Mouse (Mus musculus) embryonic facial prominence, embryonic 13.5 days (tissue): ENCODE measurements around the gene Adrb1. TPM values are rescaled to one million over a fixed set of nuclear protein-coding genes. Genes with fewer than 3 reads are reported as not detected.

Experiments
- ATAC-seq: fragments of 200-750 bp; cut with Nextera tagmentation; 2 replicates; pipeline ENCODE4 v1.8.0; 2017; ENCODE audit warnings: low read depth; ENCODE audit not compliant: insufficient number of reproducible peaks, insufficient read depth, low FRiP score, low TSS enrichment
- H3K27ac ChIP-seq: fragments of 300-500 bp; sonication (generic); 2 replicates; pipeline ENCODE4 v1.5.1; 2015; ENCODE audit warnings: moderate library complexity, mild to moderate bottlenecking, inconsistent platforms
- H3K27me3 ChIP-seq: fragments of 300-500 bp; sonication (generic); 2 replicates; pipeline ENCODE4 v1.6.1; 2015; ENCODE audit warnings: mild to moderate bottlenecking, inconsistent platforms
- H3K36me3 ChIP-seq: fragments of 300-500 bp; sonication (generic); 2 replicates; pipeline ENCODE4 v1.6.1; 2015; ENCODE audit warnings: mild to moderate bottlenecking, inconsistent platforms
- H3K4me1 ChIP-seq: fragments of 300-500 bp; sonication (generic); 2 replicates; pipeline ENCODE4 v1.6.1; 2015; ENCODE audit warnings: inconsistent platforms
- H3K4me2 ChIP-seq: fragments of 300-500 bp; sonication (generic); 2 replicates; pipeline ENCODE4 v1.6.1; 2015; ENCODE audit warnings: moderate library complexity, mild to moderate bottlenecking, inconsistent platforms
- H3K4me3 ChIP-seq: fragments of 300-500 bp; sonication (generic); 2 replicates; pipeline ENCODE4 v1.5.1; 2015; ENCODE audit warnings: mild to moderate bottlenecking, inconsistent platforms
- H3K9ac ChIP-seq: fragments of 300-500 bp; sonication (generic); 2 replicates; pipeline ENCODE4 v1.6.1; 2015; ENCODE audit warnings: mild to moderate bottlenecking, inconsistent platforms
- H3K9me3 ChIP-seq: fragments of 300-500 bp; sonication (generic); 2 replicates; pipeline ENCODE4 v1.6.1; 2016; ENCODE audit warnings: inconsistent platforms
- WGBS: fragments of 180-500 bp; shearing (Covaris S2); methylation state at CpG from one replicate; pipeline ENCODE4 v1.1.7; 2015; ENCODE audit warnings: mixed read lengths; 5-methylcytosine and 5-hydroxymethylcytosine counted together
- polyA plus RNA-seq: library from polyadenylated mRNA; unstranded; fragments of >200 nt; fragmentation: Nextera tagmentation; extraction: Ambion mirVana; gene quantifications from 2 replicates; pipeline ENCODE4 v1.2.1, GENCODE M21; 2015

Gene Adrb1
- polyA plus RNA-seq, 1 experiment from 2014 or later: 1.8 TPM

DNA sequence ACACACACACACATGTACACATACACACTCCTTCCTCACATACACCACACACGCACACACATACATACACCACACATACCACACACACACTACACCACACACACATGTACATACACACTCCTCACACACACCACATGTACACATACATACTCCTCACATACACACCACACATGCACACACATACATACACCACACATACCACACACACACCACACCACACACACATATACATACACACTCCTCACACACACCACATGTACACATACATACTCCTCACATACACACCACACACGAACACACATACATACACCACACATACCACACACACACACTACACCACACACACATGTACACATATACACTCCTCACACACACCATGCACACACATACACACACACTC, 36.3 kb downstream of the Adrb1 start:
- Histone ChIP-seq H3K4me1 (no peaks in the 10 kb centered on the region), H3K9ac (no peak overlapping the region), H3K27ac (no peak overlapping the region), H3K36me3 (no peaks in the 10 kb centered on the region), H3K27me3 (no peaks in the 10 kb centered on the region), H3K9me3 (no peaks in the 10 kb centered on the region), H3K4me3 (no peak overlapping the region), H3K4me2 (no peak overlapping the region)
- 89% methylated on average over 2 of the region's 2 CpGs for WGBS
- no peak for ATAC-seq

DNA sequence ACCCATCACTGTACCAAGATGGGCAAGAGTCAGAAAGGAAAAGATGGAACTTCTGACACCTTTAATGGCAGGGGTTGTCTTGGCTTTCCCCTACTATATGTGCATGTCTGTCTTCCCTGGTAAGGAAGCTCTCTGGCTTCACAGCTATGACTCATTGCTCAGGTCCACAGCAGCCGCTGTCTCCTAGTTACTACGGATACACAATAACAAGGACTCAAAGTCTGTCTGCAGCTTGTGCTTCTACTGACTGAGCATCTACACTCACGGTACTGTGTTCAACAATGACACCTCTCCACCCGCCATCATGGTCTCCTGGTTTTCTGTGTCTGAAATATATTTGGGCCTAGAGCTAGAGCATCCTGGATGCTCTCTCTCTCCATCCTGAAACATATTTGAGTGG, 37.7 kb downstream of the Adrb1 start:
- ATAC-seq: no peak
- no peak overlapping the region for H3K4me3 ChIP-seq
- no peak overlapping the region for H3K4me2 ChIP-seq
- no peak overlapping the region for H3K9ac ChIP-seq
- H3K36me3 ChIP-seq: no peaks in the 10 kb centered on the region
- H3K4me1 ChIP-seq: no peaks in the 10 kb centered on the region
- no peaks in the 10 kb centered on the region for H3K27me3 ChIP-seq
- H3K9me3 ChIP-seq: no peaks in the 10 kb centered on the region
- H3K27ac ChIP-seq: no peak overlapping the region
- WGBS: 86% methylated on average over 4 of the region's 4 CpGs

DNA sequence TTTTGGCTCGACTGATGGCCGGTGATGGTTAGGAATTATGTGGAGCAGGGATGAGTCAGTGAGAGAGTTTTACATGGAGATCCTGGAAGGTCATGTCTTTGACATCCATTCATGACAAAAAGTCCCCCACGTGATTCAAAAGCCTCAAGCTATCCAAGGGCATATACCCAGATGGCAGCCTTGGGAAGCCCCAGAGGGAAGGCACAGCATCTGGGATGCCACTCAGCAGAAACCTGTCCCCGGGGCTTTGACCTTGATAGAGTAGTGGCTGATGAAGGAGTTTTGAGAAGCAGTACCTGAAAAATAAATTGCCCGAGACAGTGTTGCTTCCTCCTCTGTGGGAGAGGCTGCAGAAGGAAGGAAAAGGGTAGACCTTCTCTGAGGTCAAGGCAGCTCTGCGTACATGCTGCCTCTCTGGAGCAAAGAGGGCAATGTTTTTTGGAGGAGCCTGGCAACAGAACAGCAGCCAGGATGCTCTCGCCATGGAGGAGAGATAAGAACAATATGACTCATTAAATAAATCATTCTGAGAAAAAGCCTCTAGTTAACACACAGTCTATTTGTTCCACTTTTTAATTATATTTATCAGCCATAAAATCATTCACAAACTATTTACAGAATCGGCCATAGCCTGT, 38.4 kb downstream of the Adrb1 start:
- no peak overlapping the region for H3K27ac ChIP-seq
- H3K4me1 ChIP-seq: no peaks in the 10 kb centered on the region
- no peak for ATAC-seq
- no peak overlapping the region for H3K9ac ChIP-seq
- H3K4me2 ChIP-seq: no peak overlapping the region
- H3K9me3 ChIP-seq: no peaks in the 10 kb centered on the region
- no peaks in the 10 kb centered on the region for H3K36me3 ChIP-seq
- 86% methylated on average over 8 of the region's 8 CpGs for WGBS
- no peak overlapping the region for H3K4me3 ChIP-seq
- H3K27me3 ChIP-seq: no peaks in the 10 kb centered on the region

DNA sequence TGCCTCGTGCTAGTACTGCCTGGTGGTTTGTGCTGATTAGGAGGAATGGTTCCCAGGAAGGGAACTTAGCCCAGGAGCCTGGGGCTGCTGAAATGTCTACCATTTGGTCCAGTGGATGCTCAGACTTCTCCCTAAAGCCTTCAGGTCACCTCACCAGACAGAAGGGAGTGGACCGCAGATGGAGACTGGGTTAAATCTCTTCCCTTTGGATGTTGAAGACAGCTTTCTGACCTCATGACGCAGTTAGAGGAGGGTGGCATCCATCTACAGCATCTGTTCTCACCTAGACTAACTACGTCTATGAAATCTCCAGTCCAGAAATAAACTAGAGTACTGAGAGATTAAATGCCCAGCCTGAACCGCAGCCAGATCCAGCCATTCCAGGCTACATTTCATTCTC, 39.1 kb downstream of the Adrb1 start:
- Histone ChIP-seq H3K9me3 (no peaks in the 10 kb centered on the region), H3K9ac (no peak overlapping the region), H3K27ac (no peak overlapping the region), H3K4me1 (no peaks in the 10 kb centered on the region), H3K36me3 (no peaks in the 10 kb centered on the region), H3K4me3 (no peak overlapping the region), H3K4me2 (no peak overlapping the region), H3K27me3 (no peaks in the 10 kb centered on the region)
- ATAC-seq: no peak
- WGBS: 89% methylated on average over 5 of the region's 5 CpGs

DNA sequence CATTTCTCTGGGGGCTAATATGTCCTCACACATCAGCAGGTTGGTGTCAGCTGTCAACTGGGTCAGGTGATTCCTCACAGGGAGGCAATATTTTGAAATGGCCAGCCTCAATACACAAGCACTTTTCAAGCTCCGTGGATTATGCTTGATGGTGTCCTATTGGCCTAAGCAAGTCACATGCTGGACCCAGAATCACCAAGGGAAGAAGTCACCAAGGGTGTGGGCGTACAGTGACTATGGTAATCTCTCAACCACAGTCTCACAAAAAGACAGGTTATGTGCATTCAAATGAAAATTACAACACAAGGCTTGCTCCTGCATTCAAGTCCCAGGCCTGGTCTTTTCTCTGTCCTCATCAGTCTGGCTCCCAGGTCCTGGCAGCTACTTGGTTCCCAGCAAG, 39.7 kb downstream of the Adrb1 start:
- 79% methylated on average over 2 of the region's 2 CpGs for WGBS
- no peaks in the 10 kb centered on the region for H3K27me3 ChIP-seq
- H3K27ac ChIP-seq: no peak overlapping the region
- H3K36me3 ChIP-seq: no peaks in the 10 kb centered on the region
- no peak overlapping the region for H3K9ac ChIP-seq
- H3K9me3 ChIP-seq: no peaks in the 10 kb centered on the region
- no peak overlapping the region for H3K4me3 ChIP-seq
- H3K4me2 ChIP-seq: no peak overlapping the region
- no peak for ATAC-seq
- H3K4me1 ChIP-seq: no peaks in the 10 kb centered on the region

DNA sequence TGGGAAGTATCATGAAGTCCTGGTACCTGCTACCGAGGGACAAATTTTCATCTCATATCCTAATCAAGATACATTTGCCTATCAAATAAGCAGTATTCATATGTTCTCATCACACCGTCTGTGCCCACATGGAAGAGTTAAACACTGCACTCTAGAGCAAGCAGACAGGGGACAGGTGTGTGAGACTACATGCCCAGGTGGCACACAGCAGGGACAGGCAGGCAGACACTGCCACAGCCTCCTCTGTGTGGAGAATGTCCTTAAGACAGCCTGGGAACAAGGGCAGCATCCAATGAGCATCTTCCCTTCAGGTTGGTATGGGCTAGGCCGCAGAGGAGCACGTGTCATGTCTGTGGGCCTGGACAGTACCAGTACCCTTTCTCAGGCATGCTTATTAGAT, 40.7 kb downstream of the Adrb1 start:
- Histone ChIP-seq H3K27me3 (no peaks in the 10 kb centered on the region), H3K27ac (no peak overlapping the region), H3K9ac (no peak overlapping the region), H3K4me1 (no peaks in the 10 kb centered on the region), H3K9me3 (no peaks in the 10 kb centered on the region), H3K36me3 (no peaks in the 10 kb centered on the region), H3K4me3 (no peak overlapping the region), H3K4me2 (no peak overlapping the region)
- no peak for ATAC-seq
- 95% methylated on average over 4 of the region's 4 CpGs for WGBS

DNA sequence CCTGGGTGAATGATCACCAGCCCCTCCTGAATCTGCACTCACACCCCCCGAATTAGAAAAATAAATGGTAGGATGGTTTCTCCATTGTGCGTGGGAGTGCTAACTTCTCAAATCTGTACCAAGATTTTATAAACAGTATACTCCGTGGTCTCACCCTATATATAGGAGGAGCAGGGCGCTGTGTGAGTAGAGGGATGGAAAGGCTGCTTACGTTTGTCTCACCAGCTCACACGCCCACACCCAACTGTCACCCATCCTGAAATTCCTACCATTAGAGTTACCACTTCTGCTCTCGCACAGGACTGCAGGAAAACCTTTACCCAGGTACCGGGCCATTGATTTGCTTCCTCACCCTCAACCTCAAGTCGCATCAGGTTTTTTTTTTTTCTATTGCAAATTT, 47.0 kb downstream of the Adrb1 start:
- WGBS: 88% methylated on average over 9 of the region's 9 CpGs
- H3K4me2 ChIP-seq: no peak overlapping the region
- no peaks in the 10 kb centered on the region for H3K27me3 ChIP-seq
- no peak overlapping the region for H3K27ac ChIP-seq
- H3K4me1 ChIP-seq: peaks cover 13% of the 10 kb centered on the region; the same call in 1 of the 2 replicates
- H3K36me3 ChIP-seq: no peaks in the 10 kb centered on the region
- no peaks in the 10 kb centered on the region for H3K9me3 ChIP-seq
- H3K4me3 ChIP-seq: no peak overlapping the region
- ATAC-seq: no peak
- H3K9ac ChIP-seq: no peak overlapping the region

DNA sequence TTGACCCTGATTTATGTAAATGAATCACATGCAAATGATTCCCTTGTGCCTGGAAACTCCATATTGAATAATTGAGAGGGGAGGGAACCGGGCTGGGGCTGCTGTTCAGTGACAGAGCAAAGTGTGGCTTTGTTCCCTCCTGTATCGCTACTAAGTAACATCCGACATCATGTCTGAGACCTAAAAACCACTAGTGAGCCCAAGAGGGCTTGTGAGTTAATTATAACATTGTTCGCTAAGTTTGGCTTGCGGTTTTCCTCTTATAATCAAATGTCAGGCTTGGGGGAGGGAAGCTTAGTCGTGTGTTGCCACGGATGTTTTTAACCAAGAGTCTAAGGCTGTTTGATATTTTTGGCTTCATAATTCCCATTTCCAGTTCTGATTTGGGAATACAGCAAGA, 50.2 kb downstream of the Adrb1 start:
- Histone ChIP-seq H3K4me3 (no peak overlapping the region), H3K9me3 (no peaks in the 10 kb centered on the region), H3K4me2 (0 out of 2 replicates have a peak overlapping the region, but pooled peaks have one; percentile 1), H3K27ac (no peak overlapping the region), H3K4me1 (peaks cover 37% of the 10 kb centered on the region), H3K9ac (no peak overlapping the region), H3K27me3 (peaks cover 17% of the 10 kb centered on the region), H3K36me3 (no peaks in the 10 kb centered on the region)
- WGBS: 54% methylated on average over 7 of the region's 7 CpGs
- ATAC-seq: no peak

DNA sequence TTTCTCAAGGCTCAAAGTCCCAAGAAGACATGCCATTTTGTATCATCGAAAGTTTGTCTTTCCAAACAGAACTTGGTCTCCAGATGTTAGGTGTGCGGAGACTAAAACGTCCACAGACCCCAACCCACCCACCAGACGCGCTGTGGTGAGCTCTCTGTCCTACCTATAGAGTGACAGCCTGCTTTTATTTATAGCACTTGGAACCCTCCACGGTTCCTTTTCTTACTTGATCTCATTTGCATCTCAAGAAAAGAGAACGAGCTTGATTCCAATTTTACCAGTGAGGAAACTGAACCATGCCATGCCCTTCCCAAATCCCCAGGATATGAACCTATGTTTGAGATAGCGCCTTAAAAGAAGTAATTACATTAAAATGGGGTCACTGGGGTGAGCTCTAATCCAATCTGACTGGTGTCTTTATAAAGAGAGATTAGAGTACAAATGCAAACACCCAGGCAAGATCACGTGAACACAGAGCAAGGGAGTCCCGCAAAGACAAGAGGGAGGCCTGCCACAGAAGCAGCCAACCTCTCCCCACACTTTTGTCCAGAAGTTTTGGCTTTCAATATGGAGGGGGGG, 51.5 kb downstream of the Adrb1 start:
- no peak overlapping the region for H3K27ac ChIP-seq
- no peak overlapping the region for H3K4me3 ChIP-seq
- H3K9me3 ChIP-seq: no peaks in the 10 kb centered on the region
- H3K27me3 ChIP-seq: peaks cover 17% of the 10 kb centered on the region
- WGBS: 56% methylated on average over 10 of the region's 10 CpGs
- ATAC-seq: no peak
- H3K9ac ChIP-seq: no peak overlapping the region
- H3K36me3 ChIP-seq: no peaks in the 10 kb centered on the region
- H3K4me2 ChIP-seq: no peak overlapping the region
- peaks cover 40% of the 10 kb centered on the region for H3K4me1 ChIP-seq

DNA sequence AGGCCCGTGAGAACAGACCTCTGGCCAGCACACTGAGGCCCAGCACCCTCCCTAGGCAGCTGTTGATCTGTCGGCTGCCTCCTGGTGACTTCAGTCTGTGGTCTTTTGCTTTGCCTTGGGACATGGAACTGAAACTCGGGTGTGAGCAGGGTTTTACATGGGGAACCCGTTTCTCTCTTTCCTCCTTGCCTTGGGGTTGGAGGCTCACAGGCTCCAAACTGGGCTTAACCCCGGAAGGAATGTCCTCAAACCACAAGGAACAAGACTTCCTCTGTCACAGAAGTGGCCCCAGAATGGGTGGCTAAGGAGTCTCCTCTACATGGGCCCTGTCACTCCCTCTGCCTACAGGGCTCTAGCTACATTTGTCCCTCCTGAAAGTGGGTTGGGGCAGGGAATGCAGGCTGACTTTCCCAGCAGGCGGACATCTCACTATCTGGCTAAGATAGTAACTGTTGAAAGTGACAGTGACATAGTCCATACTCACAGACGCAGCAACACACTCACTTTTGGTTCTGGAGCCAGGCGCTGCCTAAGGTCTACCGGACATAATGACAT, 52.5 kb downstream of the Adrb1 start:
- H3K9ac ChIP-seq: no peak overlapping the region

DNA sequence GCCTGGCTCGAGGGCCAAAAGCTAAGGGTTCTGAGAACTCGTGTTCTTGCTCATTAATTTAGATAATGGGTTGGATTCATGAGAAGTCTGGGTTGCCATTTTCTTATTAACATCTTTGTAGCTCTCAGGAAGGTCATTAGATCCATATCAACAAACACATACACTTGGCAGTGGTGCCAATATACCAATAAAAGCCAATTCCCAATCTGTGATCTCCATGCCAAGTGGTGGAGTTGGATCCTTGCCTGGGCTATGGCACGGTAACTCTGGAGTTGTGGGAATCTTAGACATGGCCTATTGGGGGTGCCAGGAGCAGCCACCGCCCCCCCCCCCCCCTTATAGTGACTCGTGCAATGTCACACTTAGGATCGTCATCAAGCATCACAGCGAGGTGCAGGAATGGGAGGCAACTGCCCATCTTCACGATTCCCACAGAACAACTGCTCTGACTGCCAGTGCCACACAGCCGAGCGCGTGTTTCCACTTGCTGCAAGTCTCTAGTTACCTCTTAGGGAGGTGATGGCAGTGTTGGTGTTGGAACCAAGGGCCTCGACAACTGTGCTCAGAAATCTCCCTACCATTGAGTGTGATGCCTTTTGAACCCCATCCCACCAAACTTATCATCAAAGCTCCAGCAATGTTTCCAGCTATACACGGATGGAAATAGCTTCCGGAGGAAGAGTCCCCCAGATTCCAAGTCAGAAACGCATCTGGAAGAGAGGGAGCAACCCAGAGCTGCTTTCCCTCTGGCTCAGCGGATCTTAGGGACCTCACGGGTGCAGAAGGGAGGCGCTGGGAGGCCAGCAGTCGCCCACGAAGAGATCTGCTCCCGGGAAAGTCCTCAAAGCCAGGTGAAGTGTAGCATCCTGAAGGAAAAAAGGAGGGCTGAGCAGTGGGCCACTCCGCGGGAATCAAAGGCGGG, 53.2 kb downstream of the Adrb1 start:
- ATAC-seq: no peak

More for the DNA sequence above, 52.5 kb downstream of the Adrb1 start:
- no peak for ATAC-seq
- H3K9me3 ChIP-seq: no peaks in the 10 kb centered on the region
- H3K36me3 ChIP-seq: no peaks in the 10 kb centered on the region
- no peak overlapping the region for H3K4me2 ChIP-seq
- H3K4me1 ChIP-seq: peaks cover 40% of the 10 kb centered on the region
- 73% methylated on average over 9 of the region's 9 CpGs for WGBS
- H3K27me3 ChIP-seq: peaks cover 17% of the 10 kb centered on the region
- H3K27ac ChIP-seq: no peak overlapping the region
- H3K4me3 ChIP-seq: no peak overlapping the region

More for the DNA sequence above, 53.2 kb downstream of the Adrb1 start:
- H3K9me3 ChIP-seq: no peaks in the 10 kb centered on the region
- H3K9ac ChIP-seq: peak overlapping the region; percentile 49
- peak overlapping the region; percentile 31 for H3K4me3 ChIP-seq
- peaks cover 40% of the 10 kb centered on the region for H3K4me1 ChIP-seq
- no peak overlapping the region for H3K27ac ChIP-seq
- peaks cover 17% of the 10 kb centered on the region for H3K27me3 ChIP-seq
- peak overlapping the region; percentile 66 for H3K4me2 ChIP-seq
- 34% methylated on average over 24 of the region's 24 CpGs for WGBS
- no peaks in the 10 kb centered on the region for H3K36me3 ChIP-seq
